Mouse (Mus musculus) right cerebral cortex, adult 2 months (tissue): ENCODE measurements around the gene Plxdc1.

Experiments
- DNase-seq, 2 experiments: peaks; one replicate each; pipeline ENCODE4 v3.0.0; 2021 to 2022; ENCODE audit warnings: low spot score in 2 of 2

Gene Plxdc1

DNA sequence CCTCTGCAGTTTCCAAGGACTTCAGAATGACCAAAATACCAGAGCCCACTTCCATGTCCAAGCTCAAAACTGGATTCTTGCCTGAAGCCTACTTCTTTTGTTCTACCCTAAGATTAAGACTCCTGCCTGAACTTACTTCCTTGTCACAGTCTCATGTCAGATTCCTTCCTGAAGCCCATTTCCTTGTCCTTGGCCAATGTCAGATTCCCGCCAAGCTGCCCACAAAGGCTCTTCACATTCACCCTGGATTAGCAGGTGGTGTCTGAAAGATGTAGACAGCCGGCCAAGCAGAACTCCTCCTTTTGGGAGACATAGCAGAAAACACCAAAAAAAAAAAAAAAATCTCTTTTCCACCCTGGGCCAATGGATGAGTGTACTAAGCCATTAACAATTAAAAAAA is 70.8 kb downstream of the Plxdc1 start:
- no peak for DNase-seq

DNA sequence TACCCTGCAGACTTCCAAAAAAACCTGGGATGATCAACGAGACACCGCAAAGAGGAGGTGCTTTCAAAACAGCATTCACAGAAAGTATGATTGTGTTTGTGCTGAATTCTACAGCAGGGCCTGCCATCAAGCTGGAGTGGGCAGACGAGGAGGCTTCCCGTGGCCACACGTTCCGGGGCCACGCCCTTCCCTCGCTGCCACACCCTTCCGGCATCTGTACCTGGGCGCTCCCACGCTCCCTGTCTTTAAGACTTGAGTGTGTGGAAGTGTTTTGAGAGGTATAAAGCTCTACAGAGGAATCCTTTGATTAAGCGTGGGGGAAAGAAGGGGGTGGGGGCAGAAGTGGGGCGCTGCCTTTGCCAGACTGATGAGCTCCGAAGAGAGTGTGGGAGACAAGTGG is 73.1 kb downstream of the Plxdc1 start:
- no peak for DNase-seq

DNA sequence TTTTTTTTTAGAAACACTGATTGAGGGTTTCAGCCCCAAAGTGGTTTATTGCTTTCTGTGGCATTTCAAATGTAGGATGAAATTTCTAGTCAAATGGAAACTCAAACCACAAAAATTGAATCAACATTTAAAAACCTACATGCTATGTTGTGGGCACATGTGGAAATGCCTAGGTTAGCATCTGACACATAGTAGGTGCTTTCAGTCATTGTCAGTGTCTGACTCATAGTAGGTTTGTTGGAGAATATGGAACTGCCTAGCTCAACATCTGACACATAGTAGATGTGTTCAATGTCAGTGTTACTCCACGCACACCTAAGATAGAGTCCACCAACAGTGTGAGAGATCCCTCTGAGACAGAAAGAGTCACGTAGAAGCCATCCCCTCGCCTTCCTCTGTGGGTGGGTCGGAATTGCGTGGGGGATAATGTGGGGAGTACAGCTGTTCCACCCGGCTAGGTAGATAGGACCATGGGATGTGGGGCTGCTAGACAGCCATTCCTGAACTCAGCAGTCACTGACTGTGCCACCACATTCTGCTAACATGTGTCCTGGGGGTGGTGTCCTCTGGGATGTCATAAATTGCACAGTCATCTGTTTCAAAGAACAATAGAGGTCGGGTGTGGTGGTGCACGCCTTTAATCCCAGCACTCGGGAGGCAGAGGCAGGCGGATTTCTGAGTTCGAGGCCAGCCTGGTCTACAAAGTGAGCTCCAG is 77.5 kb downstream of the Plxdc1 start:
- DNase-seq, result no peak

DNA sequence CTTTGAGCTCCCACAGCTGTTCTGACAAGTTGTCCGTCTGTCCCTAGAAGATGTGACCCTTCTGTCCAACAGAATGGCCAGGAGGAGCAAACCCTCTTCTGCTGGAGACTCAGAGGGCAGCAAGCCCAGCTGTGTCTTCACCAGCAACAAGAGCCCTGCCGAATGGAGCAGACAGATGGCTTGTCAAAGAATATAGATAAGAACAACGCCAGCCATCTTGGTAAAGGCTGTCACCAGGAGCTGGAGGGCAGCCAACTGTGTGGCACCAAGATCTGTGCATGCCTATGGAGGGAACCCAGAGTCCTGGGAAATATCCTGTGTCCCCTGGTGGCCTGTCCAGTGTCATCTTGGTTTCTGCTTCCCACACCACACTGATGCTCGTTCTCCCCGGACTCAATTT is 78.3 kb downstream of the Plxdc1 start:
- DNase-seq, result no peak

DNA sequence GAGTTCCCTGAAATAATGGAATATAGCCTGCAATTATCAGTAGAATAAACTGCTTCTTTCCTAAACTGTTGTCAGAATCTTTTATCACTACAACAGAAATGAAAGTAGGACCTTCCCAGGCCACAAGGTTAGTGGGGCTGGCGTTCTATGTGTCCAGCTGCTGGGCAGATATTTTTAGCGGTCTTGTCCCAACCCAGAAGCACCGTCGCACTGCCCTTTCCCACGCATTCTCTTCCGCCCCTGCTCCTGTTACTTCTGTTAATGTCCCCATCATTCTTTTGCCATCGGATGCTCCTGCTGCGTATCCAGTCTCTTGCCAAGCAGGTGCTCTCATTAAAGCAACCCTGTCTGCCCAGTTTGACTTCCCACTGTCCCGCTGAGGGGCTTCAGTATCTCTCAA is 79.3 kb downstream of the Plxdc1 start:
- no peak for DNase-seq

DNA sequence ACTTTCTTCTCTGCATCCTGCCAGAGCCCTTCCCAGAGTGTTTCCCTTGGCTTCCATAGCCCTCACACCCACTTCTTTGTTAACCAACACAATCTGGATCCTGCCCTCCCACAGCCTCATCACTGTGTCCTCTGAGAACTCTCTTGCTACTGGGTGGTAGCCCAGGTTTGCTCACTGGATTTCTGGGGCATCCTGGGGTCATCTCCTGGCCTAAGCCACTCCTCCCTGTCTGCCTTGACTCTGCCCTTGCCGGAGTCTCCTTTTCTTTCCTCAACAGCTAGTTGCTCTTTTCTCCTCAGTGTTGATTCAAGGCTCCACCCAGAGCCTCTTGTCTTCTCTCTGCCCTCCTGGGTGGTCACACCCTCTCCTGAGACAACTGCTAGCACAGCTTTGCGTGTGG is 80.3 kb downstream of the Plxdc1 start:
- no peak for DNase-seq

DNA sequence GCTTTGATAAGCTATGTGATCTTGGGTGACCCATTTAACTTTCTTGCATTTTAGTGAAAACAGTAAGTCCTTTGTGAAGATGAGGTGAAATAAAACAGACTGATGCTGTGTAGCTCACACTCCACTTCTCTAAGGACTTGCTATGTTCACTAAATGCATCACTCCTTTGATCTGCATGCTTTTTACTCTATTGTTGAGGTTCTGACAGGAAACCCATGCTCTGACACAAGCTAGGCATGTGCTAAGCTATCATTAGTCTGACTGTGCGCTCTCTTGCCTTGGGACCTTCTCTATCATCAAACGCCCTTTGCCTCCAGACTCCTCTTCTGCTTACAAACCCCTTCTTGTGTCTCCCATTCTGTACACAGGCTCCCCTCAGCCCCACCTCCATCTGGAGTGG is 80.7 kb downstream of the Plxdc1 start:
- no peak for DNase-seq

DNA sequence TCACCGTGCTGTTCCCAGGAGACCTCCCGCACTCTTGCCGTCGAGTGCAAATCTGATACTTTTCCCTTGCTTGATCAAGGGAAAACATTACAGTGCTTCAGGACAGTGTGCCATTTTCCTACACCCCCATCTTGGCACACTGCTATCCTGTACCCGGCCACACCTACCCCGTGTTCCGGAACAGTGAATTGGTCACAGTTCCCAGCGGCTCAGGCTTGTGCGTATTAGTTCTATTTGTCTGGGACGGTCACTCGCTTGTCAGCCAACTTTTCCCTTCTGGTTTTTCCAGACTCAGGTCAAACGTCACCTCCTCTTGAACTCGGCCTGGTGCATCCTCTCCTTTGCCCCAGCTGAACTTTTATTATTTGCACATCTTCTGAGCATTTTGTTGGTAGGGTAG is 81.4 kb downstream of the Plxdc1 start:
- DNase-seq, result no peak

DNA sequence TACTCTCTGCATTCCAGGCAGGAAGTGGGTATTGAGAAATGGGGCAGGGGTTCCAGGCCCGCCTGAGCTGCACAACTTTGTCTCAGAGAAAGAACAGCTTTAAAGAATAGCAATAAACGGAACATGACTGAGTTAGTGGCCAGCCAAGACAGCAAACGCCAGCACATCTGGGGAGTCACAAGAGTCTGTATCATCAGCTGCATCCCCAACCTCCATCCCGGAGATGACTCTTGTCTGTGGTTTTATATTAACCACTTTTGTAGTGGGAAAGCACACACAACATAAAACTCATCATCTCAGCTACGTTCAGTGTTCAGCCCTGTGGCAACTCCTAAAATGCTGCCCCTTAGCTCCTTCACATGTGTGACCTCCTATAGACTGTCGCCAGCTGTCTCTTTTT is 84.4 kb downstream of the Plxdc1 start:
- no peak for DNase-seq

DNA sequence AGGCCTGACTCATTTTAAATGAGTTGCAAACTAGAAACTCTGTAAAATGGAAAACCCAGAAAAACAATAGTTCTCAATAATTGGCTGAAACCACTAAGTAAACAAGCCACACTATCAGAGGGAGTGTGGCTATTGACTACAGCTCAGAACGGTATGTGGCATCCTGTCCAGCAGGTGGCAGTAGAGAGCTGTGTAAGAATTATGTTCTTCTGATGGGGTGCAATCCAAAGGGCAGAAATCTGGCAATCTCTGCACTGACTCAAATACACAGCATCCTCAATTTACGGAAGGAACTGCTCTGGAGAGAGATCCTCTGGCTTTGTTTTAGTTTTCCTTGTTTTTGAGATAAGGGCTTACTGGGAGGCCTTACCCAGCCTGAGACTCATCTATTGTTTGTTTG is 86.4 kb downstream of the Plxdc1 start:
- DNase-seq, result peak; percentile 86 to 94

DNA sequence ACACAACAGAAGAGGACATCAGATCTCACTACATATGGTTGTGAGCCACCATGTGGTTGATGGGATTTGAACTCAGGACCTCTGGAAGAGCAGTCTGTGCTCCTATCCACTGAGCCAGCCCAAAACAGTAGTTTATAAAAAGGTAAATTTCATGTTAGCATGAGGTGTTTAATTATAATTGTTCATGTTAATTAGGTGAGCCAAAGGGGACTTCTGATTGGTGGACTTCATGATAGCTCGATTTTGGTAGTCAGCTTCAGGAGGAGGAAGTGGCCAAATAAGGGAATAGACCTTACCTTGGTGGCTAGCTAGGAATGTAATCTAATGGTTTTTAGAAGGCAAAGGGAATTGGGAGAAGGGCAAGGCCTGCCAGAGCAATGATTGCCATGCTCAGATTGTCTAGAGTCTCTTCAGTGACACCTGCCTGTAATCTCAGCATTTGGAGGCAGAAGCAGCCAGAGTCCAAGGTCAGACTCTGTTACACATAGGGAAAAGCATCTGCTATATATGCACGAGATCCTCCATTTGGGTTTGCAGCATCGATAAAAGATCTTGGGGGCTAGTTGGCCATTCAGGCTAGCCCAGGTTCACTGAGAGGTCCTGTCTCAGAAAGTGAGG is 88.6 kb downstream of the Plxdc1 start:
- DNase-seq, result no peak

DNA sequence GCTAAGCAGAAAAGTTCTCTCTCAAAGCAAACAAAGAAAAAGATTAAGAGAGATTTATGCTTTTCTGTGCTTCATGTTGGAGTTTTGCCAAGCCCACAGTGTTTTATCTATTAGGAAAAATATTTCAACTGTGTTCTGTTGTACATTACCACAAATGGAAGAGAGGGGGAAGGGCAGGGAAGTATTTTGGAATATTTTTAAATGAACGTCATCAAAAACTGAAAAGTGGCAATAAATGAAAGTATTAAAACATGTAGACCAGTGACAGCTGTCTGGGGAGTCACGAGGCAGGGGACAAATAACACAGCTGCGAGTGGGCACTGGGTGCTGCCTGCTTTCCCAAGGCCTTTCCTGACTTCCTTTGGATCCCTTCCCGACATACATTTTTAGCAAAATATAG is 89.6 kb downstream of the Plxdc1 start:
- DNase-seq, result no peak

DNA sequence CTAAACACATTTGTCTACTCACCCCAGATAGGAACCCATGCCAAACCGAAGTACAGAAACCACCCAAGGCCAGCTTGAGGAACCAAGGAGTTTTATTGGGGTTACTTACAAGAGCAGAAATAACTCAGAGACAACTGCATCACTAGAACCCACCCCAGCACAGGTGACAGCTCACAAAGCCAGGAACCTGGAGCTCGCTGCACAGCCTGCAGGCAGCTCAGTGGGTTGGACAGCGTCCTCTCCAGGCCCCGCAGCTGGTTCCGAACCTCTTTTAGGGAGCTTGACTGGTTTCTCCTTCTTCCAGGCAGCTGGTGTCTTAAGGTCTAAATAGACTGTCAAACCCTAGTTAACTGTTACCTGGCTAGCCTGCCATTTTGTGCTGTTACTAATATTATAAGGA is 94.4 kb downstream of the Plxdc1 start:
- no peak for DNase-seq

DNA sequence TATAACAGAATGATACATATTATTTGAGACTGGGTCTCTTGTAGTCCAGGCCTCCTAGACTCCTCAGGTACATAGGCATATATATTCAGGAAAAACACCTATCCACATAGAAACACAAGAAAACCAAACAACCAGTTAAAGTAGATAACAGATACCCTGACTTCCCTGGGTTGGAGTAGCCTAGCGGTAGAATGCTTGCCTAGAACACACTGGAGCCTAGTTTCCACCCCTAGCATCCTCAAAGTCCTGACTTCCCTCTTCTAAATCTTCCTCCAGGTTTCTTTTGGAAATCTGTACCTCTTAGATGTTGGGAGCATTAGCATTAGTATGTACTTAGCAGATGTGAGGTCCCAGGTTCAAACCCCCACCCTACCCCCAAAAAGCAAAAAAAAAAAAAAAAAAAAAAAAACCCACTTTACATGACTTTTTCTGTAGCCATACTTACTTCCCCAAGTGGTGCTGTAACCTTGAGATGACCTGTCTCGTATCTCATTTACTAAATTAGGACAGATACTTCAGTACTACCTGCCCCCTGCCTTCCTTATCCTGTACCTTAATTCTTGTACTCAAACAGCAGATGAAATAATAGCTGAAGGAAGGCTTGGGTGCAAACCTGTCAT is 100.8 kb downstream of the Plxdc1 start:
- DNase-seq, result no peak

DNA sequence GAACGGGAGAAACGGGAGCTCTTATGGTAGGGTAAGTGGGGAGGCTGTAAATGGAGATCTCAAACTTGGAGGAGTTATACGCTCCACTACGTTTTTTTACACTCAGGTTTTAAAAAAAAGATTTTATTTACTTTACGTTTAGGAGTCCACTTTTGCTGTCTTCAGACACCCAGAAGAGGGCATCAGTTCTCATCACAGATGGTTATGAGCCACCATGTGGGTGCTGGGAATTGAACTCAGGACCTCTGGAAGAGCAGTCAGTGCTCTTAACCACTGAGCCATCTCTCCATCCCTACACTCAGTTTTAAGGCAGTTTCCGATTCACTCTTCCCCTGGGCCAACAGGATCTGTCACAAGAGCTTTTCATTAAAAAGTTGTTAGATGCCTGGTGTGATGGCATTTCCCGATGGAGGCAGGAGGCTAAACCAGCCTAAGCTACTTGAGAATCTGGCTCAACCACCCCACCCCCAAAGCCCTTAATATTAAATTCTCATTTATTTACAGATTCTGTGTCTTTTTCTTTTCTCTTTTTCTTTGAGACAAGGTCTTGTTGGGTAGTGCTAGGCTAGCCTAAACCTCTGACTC is 101.6 kb downstream of the Plxdc1 start:
- DNase-seq, result peak in 1 of 2 experiments; percentile 12

DNA sequence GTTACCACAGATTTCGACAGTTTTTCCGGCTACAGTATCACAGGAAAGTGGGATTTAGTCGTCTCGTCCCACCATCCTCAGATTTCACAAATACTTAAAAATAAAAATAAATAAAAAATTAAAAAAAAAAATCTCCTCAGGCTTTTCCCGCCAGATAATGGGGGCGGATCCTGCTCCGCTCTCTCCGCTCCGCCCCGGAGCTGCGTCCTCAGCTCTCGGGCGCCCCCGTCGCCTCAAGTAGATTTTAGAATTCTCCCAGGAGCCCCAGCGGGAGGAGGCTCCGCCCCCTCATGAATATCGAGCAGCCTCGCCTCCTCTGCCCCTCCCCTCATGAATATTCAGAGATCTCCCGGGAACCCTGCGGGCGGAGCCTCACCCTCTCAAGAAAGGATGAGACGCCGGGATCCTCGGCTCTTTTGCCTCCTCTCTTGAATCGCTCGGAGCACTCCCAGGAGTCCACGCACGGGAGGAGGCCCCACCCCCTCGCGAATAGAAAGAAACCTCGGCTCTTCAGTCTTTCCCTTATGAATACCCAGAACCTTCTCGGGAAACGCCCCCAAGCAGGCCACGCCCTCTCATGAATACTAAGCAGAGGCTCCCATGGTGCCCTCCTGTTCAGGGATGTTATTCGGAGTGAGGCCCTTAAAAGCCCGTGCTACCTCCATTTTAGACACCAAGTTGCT is 102.2 kb downstream of the Plxdc1 start, which contains the start of gene Fbxo47:
Gene Fbxo47, minus strand, starts transcription at position 237 of the 683 bp plus-strand sequence.
- DNase-seq, result peak; percentile 94 to 97

DNA sequence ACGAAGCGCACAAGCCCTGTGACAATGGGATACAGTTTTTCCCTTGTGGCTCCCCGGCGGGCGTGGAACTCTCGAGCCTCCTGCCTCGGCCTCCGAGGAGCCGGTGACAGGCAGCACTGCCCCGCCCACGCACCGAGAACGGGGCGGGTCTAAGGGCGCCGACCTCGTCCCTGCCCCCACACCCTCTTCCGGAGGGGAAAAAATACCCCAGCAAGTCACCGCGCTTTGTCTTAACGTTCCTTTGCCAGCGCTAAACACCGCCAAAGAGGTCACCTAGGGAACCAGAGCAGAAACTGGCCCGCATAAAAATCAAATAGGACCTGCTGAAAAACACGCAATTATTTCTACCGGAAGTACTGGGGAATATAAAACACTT is 102.7 kb downstream of the Plxdc1 start:
- DNase-seq, result peak; percentile 53 to 59

DNA sequence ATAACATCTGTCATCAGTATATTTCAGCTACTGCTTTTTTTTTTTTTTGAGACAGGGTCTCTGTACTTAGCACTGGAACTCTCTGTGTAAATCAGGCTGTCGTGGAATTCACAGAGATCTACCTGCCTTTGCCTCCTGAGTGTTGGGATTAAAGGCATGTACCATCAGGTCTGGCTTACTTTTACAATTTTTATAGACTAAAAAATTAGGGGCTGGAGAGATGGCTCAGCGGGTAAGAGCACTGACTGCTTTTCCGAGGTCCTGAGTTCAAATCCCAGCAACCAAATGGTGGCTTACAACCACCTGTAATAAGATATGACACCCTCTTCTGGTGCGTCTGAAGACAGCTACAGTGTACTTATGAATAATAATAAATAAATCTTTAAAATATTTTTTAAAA is 105.9 kb downstream of the Plxdc1 start:
- DNase-seq, result no peak

DNA sequence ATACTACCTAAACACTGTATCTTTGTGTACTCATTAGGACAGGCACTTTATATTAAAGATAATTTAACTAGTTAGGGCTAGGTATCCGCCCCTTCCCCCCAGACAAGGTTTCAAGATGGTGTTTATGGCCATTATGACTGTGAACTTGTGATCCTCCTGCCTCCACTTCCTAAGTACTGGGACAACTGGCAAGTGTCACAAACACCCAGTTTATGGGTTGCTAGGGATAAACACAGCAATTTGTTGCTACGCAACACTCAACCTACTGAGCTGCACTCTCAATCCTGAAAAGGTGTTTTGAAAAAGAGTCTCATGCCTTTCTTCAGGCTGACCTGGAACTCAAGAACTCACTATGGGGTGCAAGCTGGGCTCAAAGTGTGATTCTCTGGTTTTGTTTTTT is 108.9 kb downstream of the Plxdc1 start:
- no peak for DNase-seq

DNA sequence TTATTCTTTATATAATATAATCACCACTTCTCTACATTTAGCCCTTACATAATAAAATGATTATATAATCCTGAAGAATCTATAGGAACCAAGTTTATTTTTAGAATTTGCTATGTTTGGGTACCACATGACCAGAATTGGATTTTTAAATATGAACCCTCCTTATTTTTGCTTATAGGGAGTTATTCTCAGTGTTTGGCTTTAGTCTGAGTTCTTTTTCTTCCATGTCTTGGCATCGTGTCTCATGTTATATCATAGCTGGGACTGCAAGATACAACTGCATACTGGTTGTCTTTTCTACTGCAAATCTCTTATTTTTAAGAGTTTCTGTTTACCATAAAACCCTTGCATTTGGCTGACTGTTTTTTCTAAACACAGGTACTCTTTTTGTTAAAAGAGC is 111.8 kb downstream of the Plxdc1 start:
- no peak for DNase-seq
